25 mouse cellular contexts compared by ENCODE assay signal in genomic region chr5:54025630-54026029, GRCm38 (mm10). TPM values are rescaled to one million over a fixed set of nuclear protein-coding genes. Genes with fewer than 3 reads are reported as not detected.
DNase-seq lines count a peak whose midpoint lies in the region; ATAC-seq and TF ChIP-seq lines count a peak whose summit lies in the region.
"Had no signal": no experiment of that assay in that cellular context is flagged by ENCODE, and none has a peak within 500 bp of the region (broad histone marks: within the 10 kb centered on the region; RNA-seq: fewer than 3 reads in every experiment).

No protein-coding gene starts in this region.

- H3K4me3 ChIP-seq in midbrain, embryonic 11.5 days (ENCODE audit: low read depth, low read length): no peak overlapping the region
- no peak overlapping the region for H3K4me3 ChIP-seq in midbrain, postnatal 0 days (ENCODE audit: low read depth, low read length)
- no peak overlapping the region for H3K4me3 ChIP-seq in CH12.LX (replicated peaks in 1 of 3; ENCODE audit: low read depth in 2 of 3, low read length in 2 of 3, poor library complexity in 1 of 3)
- H3K4me3 ChIP-seq in hindbrain, embryonic 11.5 days (ENCODE audit: low read depth, low read length): no peak overlapping the region
- H3K4me3 ChIP-seq: embryonic facial prominence, embryonic 10.5 days; forebrain, embryonic 12.5 days; gastrocnemius, adult 2 months; heart, embryonic 12.5 days had no signal

- H3K79me2 ChIP-seq in CH12.LX (replicated peaks; ENCODE audit: control insufficient read depth, extremely low read depth, insufficient read depth, poor library complexity, severe bottlenecking): peaks cover 4% of the 10 kb centered on the region; the same call in 1 of the 2 replicates

- H3K9me3 ChIP-seq in midbrain, embryonic 11.5 days (ENCODE audit: control insufficient read depth, low read length): no peaks in the 10 kb centered on the region
- no peaks in the 10 kb centered on the region for H3K9me3 ChIP-seq in midbrain, postnatal 0 days (ENCODE audit: low read length)
- H3K9me3 ChIP-seq in CH12.LX (replicated peaks; ENCODE audit: low read length): no peaks in the 10 kb centered on the region
- no peaks in the 10 kb centered on the region for H3K9me3 ChIP-seq in hindbrain, embryonic 11.5 days (ENCODE audit: control insufficient read depth, low read length)
- H3K9me3 ChIP-seq: embryonic facial prominence, embryonic 10.5 days; forebrain, embryonic 12.5 days; heart, embryonic 12.5 days had no signal

- TF ChIP-seq POLR2A in CH12.LX (IDR thresholded peaks at IDR 0.05; ENCODE audit: low read depth, low read length): no peak

- TF ChIP-seq EP300 in CH12.LX (IDR thresholded peaks at IDR 0.05; ENCODE audit: low read length): peak; percentile 72

- in situ Hi-C loops in CH12.LX (cut with MboI; ENCODE audit: low pct_ligation_motif_present, low pct_unique_long_range_greater_than_20kb, low sequenced_read_pairs): no loop called here

- 92% methylated on average over 2 of the region's 2 CpGs for WGBS in midbrain, embryonic 11.5 days
- WGBS in midbrain, postnatal 0 days: 96% methylated on average over 2 of the region's 2 CpGs
- WGBS in hindbrain, embryonic 11.5 days: 92% methylated on average over 2 of the region's 2 CpGs

- no peaks in the 10 kb centered on the region for H3K27me3 ChIP-seq in midbrain, embryonic 11.5 days (ENCODE audit: control insufficient read depth, insufficient read depth, low read length)
- no peaks in the 10 kb centered on the region for H3K27me3 ChIP-seq in midbrain, postnatal 0 days (ENCODE audit: insufficient read depth, low read length)
- H3K27me3 ChIP-seq in CH12.LX (replicated peaks): no peaks in the 10 kb centered on the region
- H3K27me3 ChIP-seq in hindbrain, embryonic 11.5 days (ENCODE audit: control insufficient read depth, insufficient read depth, low read length): no peaks in the 10 kb centered on the region
- H3K27me3 ChIP-seq: forebrain, embryonic 12.5 days; heart, embryonic 12.5 days; Patski had no signal

- H3K4me1 ChIP-seq in midbrain, embryonic 11.5 days (ENCODE audit: control insufficient read depth, insufficient read depth, low read length): no peaks in the 10 kb centered on the region
- H3K4me1 ChIP-seq in midbrain, postnatal 0 days (ENCODE audit: insufficient read depth, low read length): no peaks in the 10 kb centered on the region
- H3K4me1 ChIP-seq in CH12.LX (ENCODE audit: control insufficient read depth in 1 of 2, insufficient read depth in 2 of 2): peaks cover 17 to 34% of the 10 kb centered on the region in 2 experiments
- no peaks in the 10 kb centered on the region for H3K4me1 ChIP-seq in hindbrain, embryonic 11.5 days (replicated peaks; ENCODE audit: control insufficient read depth, insufficient read depth, low read length)
- H3K4me1 ChIP-seq: embryonic facial prominence, embryonic 10.5 days; heart, embryonic 12.5 days had no signal

- no peak overlapping the region for H3K27ac ChIP-seq in midbrain, embryonic 11.5 days (ENCODE audit: low read depth, low read length)
- no peak overlapping the region for H3K27ac ChIP-seq in midbrain, postnatal 0 days (ENCODE audit: low read depth, low read length)
- H3K27ac ChIP-seq in CH12.LX (ENCODE audit: insufficient read depth, low read depth): no peak overlapping the region
- H3K27ac ChIP-seq in hindbrain, embryonic 11.5 days (ENCODE audit: low read depth, low read length): no peak overlapping the region
- H3K27ac ChIP-seq: embryonic facial prominence, embryonic 10.5 days; forebrain, embryonic 12.5 days; gastrocnemius, adult 2 months; hindbrain, postnatal 0 days had no signal

- H3K4me2 ChIP-seq in midbrain, embryonic 11.5 days: no peak overlapping the region
- H3K4me2 ChIP-seq in midbrain, postnatal 0 days (ENCODE audit: low read depth, low read length, poor library complexity, severe bottlenecking): no peak overlapping the region
- no peak overlapping the region for H3K4me2 ChIP-seq in CH12.LX (ENCODE audit: insufficient read depth, low read depth, poor library complexity, severe bottlenecking)
- H3K4me2 ChIP-seq in hindbrain, embryonic 11.5 days (replicated peaks; ENCODE audit: low read depth, low read length): no peak overlapping the region
- H3K4me2 ChIP-seq: forebrain, embryonic 12.5 days; heart, embryonic 12.5 days had no signal

- dilution Hi-C loops in CH12.LX (cut with MboI; ENCODE audit: extremely low pct_ligation_motif_present, extremely low pct_unique_long_range_greater_than_20kb, low sequenced_read_pairs): no loop called here

- H3K9ac ChIP-seq in midbrain, embryonic 11.5 days (ENCODE audit: low read length): no peak overlapping the region
- no peak overlapping the region for H3K9ac ChIP-seq in midbrain, postnatal 0 days (replicated peaks; ENCODE audit: low read length, poor library complexity, severe bottlenecking)
- H3K9ac ChIP-seq in CH12.LX (ENCODE audit: insufficient read depth, low read depth): no peak overlapping the region
- H3K9ac ChIP-seq in hindbrain, embryonic 11.5 days (ENCODE audit: low read depth, low read length): no peak overlapping the region
- H3K9ac ChIP-seq: forebrain, embryonic 12.5 days; heart, embryonic 12.5 days had no signal

- no peak for ATAC-seq in midbrain, embryonic 11.5 days (ENCODE audit: low FRiP score)
- ATAC-seq in midbrain, postnatal 0 days (ENCODE audit: low FRiP score): no peak
- ATAC-seq in common myeloid progenitor, adult 5-6 weeks (replicated peaks; ENCODE audit: low read depth, poor library complexity, severe bottlenecking): peak; percentile 97
- peak; percentile 94 for ATAC-seq in neutrophil, adult 5-6 weeks (ENCODE audit: extremely low read depth, insufficient number of reproducible peaks, low FRiP score, poor library complexity, severe bottlenecking)
- no peak for ATAC-seq in hindbrain, embryonic 11.5 days (ENCODE audit: low FRiP score)
- ATAC-seq: hindbrain, postnatal 0 days; lung, postnatal 0 days; midbrain, embryonic 16.5 days; Patski had no signal

- DNase-seq in midbrain, embryonic 11.5 days (ENCODE audit: low spot score, missing footprints): peak; percentile 53
- no peak for DNase-seq in midbrain, postnatal 0 days (ENCODE audit: low spot score)
- peak; percentile 70 for DNase-seq in CH12.LX (ENCODE audit: extremely low read depth)
- no peak for DNase-seq in hindbrain, embryonic 11.5 days (ENCODE audit: low spot score)
- no peak for DNase-seq in heart, postnatal 25 days (ENCODE audit: low spot score)
- DNase-seq: adrenal gland, postnatal 25 days; cerebellum, adult 2 months; gastrocnemius, adult 2 months; heart, postnatal 14 days; kidney, adult 11 months; kidney, postnatal 10 days; left cerebral cortex, postnatal 4 days; liver; retina, postnatal 1 day; right cerebral cortex, postnatal 4 days; thymus, adult 2 months had no signal

- no peak for TF ChIP-seq RAD21 in CH12.LX (IDR thresholded peaks at IDR 0.05; ENCODE audit: low read depth, low read length)

- H3K36me3 ChIP-seq in midbrain, embryonic 11.5 days (ENCODE audit: control insufficient read depth, insufficient read depth, low read length): no peaks in the 10 kb centered on the region
- H3K36me3 ChIP-seq in midbrain, postnatal 0 days (ENCODE audit: insufficient read depth, low read length): no peaks in the 10 kb centered on the region
- peaks cover 0 to 7% of the 10 kb centered on the region in 2 experiments for H3K36me3 ChIP-seq in CH12.LX (replicated peaks in 1 of 2; ENCODE audit: control insufficient read depth in 1 of 2, insufficient read depth in 1 of 2, low read length in 1 of 2)
- no peaks in the 10 kb centered on the region for H3K36me3 ChIP-seq in hindbrain, embryonic 11.5 days (ENCODE audit: control insufficient read depth, insufficient read depth, low read length)
- H3K36me3 ChIP-seq: embryonic facial prominence, embryonic 10.5 days; forebrain, embryonic 12.5 days; heart, embryonic 12.5 days had no signal

- no peak for TF ChIP-seq CTCF in midbrain, postnatal 0 days (IDR thresholded peaks at IDR 0.05)
- no peak for TF ChIP-seq CTCF in CH12.LX (conservative IDR thresholded peaks at IDR 0.05 in 1 of 2, IDR thresholded peaks at IDR 0.05 in 1 of 2; ENCODE audit: low read depth in 2 of 2, low read length in 2 of 2)

- intact Hi-C loops in heart, postnatal 25 days (cut with DNase I): no loop called here

TF ChIP-seq in CH12.LX, 34 proteins besides CTCF, POLR2A, EP300 and RAD21:
- 0 out of 2 replicates have a peak, but pooled peaks have one; percentile 25 for TF ChIP-seq IRF4 (IDR thresholded peaks at IDR 0.05; ENCODE audit: low read depth, low read length)
- no peak for TF ChIP-seq SMC3 (IDR thresholded peaks at IDR 0.05; ENCODE audit: low read depth, low read length)

RNA-seq across cellular contexts. Expression of gene Stim2, which starts 27.3 kb away (rescaled TPM):
- polyA plus RNA-seq in midbrain, embryonic 11.5 days (2014; fragmentation: Nextera tagmentation; extraction: Ambion mirVana): 23.1 and 24.0 TPM in 2 replicates
- 30.4 and 34.9 TPM in 2 replicates for total RNA-seq in midbrain, postnatal 0 days (2014; rRNA removed)
- polyA plus RNA-seq in midbrain, postnatal 0 days (2015; fragmentation: Nextera tagmentation; extraction: Ambion mirVana): 29.2 and 29.8 TPM in 2 replicates
- total RNA-seq in CH12.LX (2012; rRNA removed): 12.3 and 16.8 TPM in 2 replicates
- 21.5 and 22.8 TPM in 2 replicates for total RNA-seq in CH12.LX (2014; rRNA removed)
- polyA plus RNA-seq in CH12.LX (2012; ENCODE audit: insufficient read length, low read depth): 12.3 and 18.2 TPM in 2 replicates
- 17.2 and 19.4 TPM in 2 replicates for total RNA-seq in common myeloid progenitor, adult 5-6 weeks (2017)
- total RNA-seq in neutrophil, adult 5-6 weeks (2017): 45.9 and 59.3 TPM in 2 replicates
- 18.5 and 26.8 TPM in 2 replicates for polyA plus RNA-seq in hindbrain, embryonic 11.5 days (2014; fragmentation: Nextera tagmentation; extraction: Ambion mirVana)
- total RNA-seq in heart, postnatal 25 days (2021): 10 to 100 TPM; 12.4 to 16.6 TPM

Comparison
In these comparisons a context has a peak if more than half of its experiments do, and no peak if none do; other contexts are left out.
1. DNase-seq: peak in midbrain, embryonic 11.5 days (single experiment) and CH12.LX (single experiment); none in midbrain, postnatal 0 days (single experiment), hindbrain, embryonic 11.5 days (single experiment) and heart, postnatal 25 days (single experiment).
2. ATAC-seq: peak in common myeloid progenitor, adult 5-6 weeks (single experiment) and neutrophil, adult 5-6 weeks (single experiment); none in midbrain, embryonic 11.5 days (single experiment), midbrain, postnatal 0 days (single experiment) and hindbrain, embryonic 11.5 days (single experiment).